Mouse (Mus musculus): ENCODE results near the gene Psen2. TPM values are rescaled to one million over a fixed set of nuclear protein-coding genes. Genes with fewer than 3 reads are reported as not detected.

Psen2 gene
- polyA plus RNA-seq, 1 experiment from 2014 or later, result 9.4 TPM

- H3K27me3 ChIP-seq, result peaks cover 9% of the 10 kb centered on the region
- H3K4me3 ChIP-seq, result no peak overlapping the region
- 86% methylated on average over 2 of the region's 2 CpGs for WGBS
- H3K9ac ChIP-seq, result no peak overlapping the region
- H3K9me3 ChIP-seq, result no peaks in the 10 kb centered on the region
- H3K27ac ChIP-seq, result no peak overlapping the region
- H3K36me3 ChIP-seq, result no peaks in the 10 kb centered on the region
- no peak for ATAC-seq (ENCODE audit: insufficient number of reproducible peaks, insufficient read depth, low FRiP score, low TSS enrichment, low read depth)
- peaks cover 11% of the 10 kb centered on the region for H3K4me1 ChIP-seq
- peak overlapping the region; percentile 20; the same call in 1 of the 2 replicates for H3K4me2 ChIP-seq
These were observed 5.8 kb upstream of the Psen2 start for GRCm38 (mm10) chr1:180269033-180269432.

GRCm38 (mm10) chr1:180268249-180269031 is 5.2 kb upstream of the Psen2 start:
- H3K27ac ChIP-seq, result no peak overlapping the region
- H3K4me2 ChIP-seq, result peak overlapping the region; percentile 20; the same call in 1 of the 2 replicates
- H3K27me3 ChIP-seq, result peaks cover 9% of the 10 kb centered on the region
- H3K9ac ChIP-seq, result no peak overlapping the region
- 14% methylated on average over 12 of the region's 12 CpGs for WGBS
- H3K4me1 ChIP-seq, result peaks cover 11% of the 10 kb centered on the region
- H3K36me3 ChIP-seq, result no peaks in the 10 kb centered on the region
- no peaks in the 10 kb centered on the region for H3K9me3 ChIP-seq
- H3K4me3 ChIP-seq, result no peak overlapping the region
- ATAC-seq (ENCODE audit: insufficient number of reproducible peaks, insufficient read depth, low FRiP score, low TSS enrichment, low read depth), result peak; percentile 71; the same call in 1 of the 2 replicates

GRCm38 (mm10) chr1:180267151-180267550 is 3.9 kb upstream of the Psen2 start:
- ATAC-seq (ENCODE audit: insufficient number of reproducible peaks, insufficient read depth, low FRiP score, low TSS enrichment, low read depth), result no peak
- no peaks in the 10 kb centered on the region for H3K36me3 ChIP-seq
- H3K9me3 ChIP-seq, result no peaks in the 10 kb centered on the region
- no peak overlapping the region for H3K9ac ChIP-seq
- H3K4me3 ChIP-seq, result no peak overlapping the region
- 72% methylated on average over 10 of the region's 10 CpGs for WGBS
- peaks cover 11% of the 10 kb centered on the region for H3K4me1 ChIP-seq
- H3K4me2 ChIP-seq, result no peak overlapping the region
- H3K27me3 ChIP-seq, result peaks cover 9% of the 10 kb centered on the region
- H3K27ac ChIP-seq, result no peak overlapping the region

- WGBS, result 5% methylated on average over 7 of the region's 7 CpGs
- H3K27me3 ChIP-seq, result peaks cover 9% of the 10 kb centered on the region
- H3K27ac ChIP-seq, result no peak overlapping the region
- H3K36me3 ChIP-seq, result no peaks in the 10 kb centered on the region
- H3K4me1 ChIP-seq, result peaks cover 11% of the 10 kb centered on the region
- no peaks in the 10 kb centered on the region for H3K9me3 ChIP-seq
- ATAC-seq (ENCODE audit: insufficient number of reproducible peaks, insufficient read depth, low FRiP score, low TSS enrichment, low read depth), result no peak
- peak overlapping the region; percentile 45 for H3K4me2 ChIP-seq
- H3K9ac ChIP-seq, result peak overlapping the region; percentile 32; the same call in 1 of the 2 replicates
- peak overlapping the region; percentile 14 for H3K4me3 ChIP-seq
These were observed 2.2 kb upstream of the Psen2 start for GRCm38 (mm10) chr1:180265399-180265798.

- no peaks in the 10 kb centered on the region for H3K36me3 ChIP-seq
- H3K9me3 ChIP-seq, result no peaks in the 10 kb centered on the region
- peak overlapping the region; percentile 45 for H3K4me2 ChIP-seq
- H3K4me3 ChIP-seq, result peak overlapping the region; percentile 14
- H3K4me1 ChIP-seq, result peaks cover 11% of the 10 kb centered on the region
- no peak for ATAC-seq (ENCODE audit: insufficient number of reproducible peaks, insufficient read depth, low FRiP score, low TSS enrichment, low read depth)
- WGBS, result 45% methylated on average over 10 of the region's 10 CpGs
- peaks cover 9% of the 10 kb centered on the region for H3K27me3 ChIP-seq
- peak overlapping the region; percentile 32; the same call in 1 of the 2 replicates for H3K9ac ChIP-seq
- H3K27ac ChIP-seq, result no peak overlapping the region
These were observed 1.6 kb upstream of the Psen2 start for GRCm38 (mm10) chr1:180264851-180265250.

GRCm38 (mm10) chr1:180264389-180264788 is 1.2 kb upstream of the Psen2 start:
- ATAC-seq (ENCODE audit: insufficient number of reproducible peaks, insufficient read depth, low FRiP score, low TSS enrichment, low read depth), result no peak
- H3K27ac ChIP-seq, result no peak overlapping the region
- 74% methylated on average over 6 of the region's 6 CpGs for WGBS
- H3K4me3 ChIP-seq, result no peak overlapping the region
- peaks cover 9% of the 10 kb centered on the region for H3K27me3 ChIP-seq
- peaks cover 11% of the 10 kb centered on the region for H3K4me1 ChIP-seq
- H3K9ac ChIP-seq, result no peak overlapping the region
- no peaks in the 10 kb centered on the region for H3K9me3 ChIP-seq
- no peaks in the 10 kb centered on the region for H3K36me3 ChIP-seq
- H3K4me2 ChIP-seq, result no peak overlapping the region

GRCm38 (mm10) chr1:180261857-180262570 is 1.2 kb downstream of the Psen2 start:
- Histone ChIP-seq H3K4me3 (no peak overlapping the region), H3K27me3 (peaks cover 5% of the 10 kb centered on the region), H3K27ac (no peak overlapping the region), H3K4me2 (no peak overlapping the region), H3K9me3 (no peaks in the 10 kb centered on the region), H3K36me3 (no peaks in the 10 kb centered on the region), H3K9ac (no peak overlapping the region), H3K4me1 (0 out of 2 replicates have a peak, but pooled peaks cover 6% of the 10 kb centered on the region)
- 75% methylated on average over 8 of the region's 8 CpGs for WGBS
- ATAC-seq (ENCODE audit: insufficient number of reproducible peaks, insufficient read depth, low FRiP score, low TSS enrichment, low read depth), result no peak

- WGBS, result 76% methylated on average over 3 of the region's 3 CpGs
- H3K9ac ChIP-seq, result no peak overlapping the region
- no peak overlapping the region for H3K4me2 ChIP-seq
- no peak for ATAC-seq (ENCODE audit: insufficient number of reproducible peaks, insufficient read depth, low FRiP score, low TSS enrichment, low read depth)
- H3K27me3 ChIP-seq, result no peaks in the 10 kb centered on the region
- H3K36me3 ChIP-seq, result no peaks in the 10 kb centered on the region
- no peaks in the 10 kb centered on the region for H3K9me3 ChIP-seq
- H3K4me3 ChIP-seq, result no peak overlapping the region
- H3K27ac ChIP-seq, result no peak overlapping the region
- H3K4me1 ChIP-seq, result 0 out of 2 replicates have a peak, but pooled peaks cover 9% of the 10 kb centered on the region
These were observed 1.8 kb downstream of the Psen2 start for GRCm38 (mm10) chr1:180261415-180261814.

- Histone ChIP-seq H3K9ac (no peak overlapping the region), H3K27ac (no peak overlapping the region), H3K9me3 (no peaks in the 10 kb centered on the region), H3K27me3 (no peaks in the 10 kb centered on the region), H3K4me1 (0 out of 2 replicates have a peak, but pooled peaks cover 9% of the 10 kb centered on the region), H3K4me2 (no peak overlapping the region), H3K36me3 (no peaks in the 10 kb centered on the region), H3K4me3 (no peak overlapping the region)
- 78% methylated on average over 2 of the region's 2 CpGs for WGBS
- ATAC-seq (ENCODE audit: insufficient number of reproducible peaks, insufficient read depth, low FRiP score, low TSS enrichment, low read depth), result no peak
These were observed 2.4 kb downstream of the Psen2 start for GRCm38 (mm10) chr1:180260886-180261285.

- Histone ChIP-seq H3K4me3 (no peak overlapping the region), H3K9ac (no peak overlapping the region), H3K4me1 (peaks cover 14% of the 10 kb centered on the region), H3K27me3 (peaks cover 5% of the 10 kb centered on the region; the same call in 1 of the 2 replicates), H3K9me3 (no peaks in the 10 kb centered on the region), H3K4me2 (no peak overlapping the region), H3K27ac (no peak overlapping the region), H3K36me3 (no peaks in the 10 kb centered on the region)
- 84% methylated on average over 2 of the region's 2 CpGs for WGBS
- ATAC-seq (ENCODE audit: insufficient number of reproducible peaks, insufficient read depth, low FRiP score, low TSS enrichment, low read depth), result no peak
These were observed 3.5 kb downstream of the Psen2 start for GRCm38 (mm10) chr1:180259753-180260152.

- 85% methylated on average over 6 of the region's 6 CpGs for WGBS
- peaks cover 9% of the 10 kb centered on the region; the same call in 1 of the 2 replicates for H3K27me3 ChIP-seq
- H3K4me3 ChIP-seq, result no peak overlapping the region
- H3K27ac ChIP-seq, result no peak overlapping the region
- no peak overlapping the region for H3K9ac ChIP-seq
- no peaks in the 10 kb centered on the region for H3K9me3 ChIP-seq
- no peak for ATAC-seq (ENCODE audit: insufficient number of reproducible peaks, insufficient read depth, low FRiP score, low TSS enrichment, low read depth)
- no peaks in the 10 kb centered on the region for H3K36me3 ChIP-seq
- peaks cover 18% of the 10 kb centered on the region for H3K4me1 ChIP-seq
- H3K4me2 ChIP-seq, result no peak overlapping the region
These were observed 5.8 kb downstream of the Psen2 start for GRCm38 (mm10) chr1:180257446-180257845.
